Comparison of ENCODE assay signal across 8 mouse cellular contexts in genomic region chr4:132074933-132075769, GRCm38 (mm10). TPM values are rescaled to one million over a fixed set of nuclear protein-coding genes. Genes with fewer than 3 reads are reported as not detected.
DNase-seq lines count a peak whose midpoint lies in the region; ATAC-seq and TF ChIP-seq lines count a peak whose summit lies in the region.

Gene Epb41, minus strand, starts transcription at chr4:132075321.

- H3K9me3 ChIP-seq in kidney, embryonic 14.5 days (ENCODE audit: control insufficient read depth, low read length) = no peaks in the 10 kb centered on the region
- no peaks in the 10 kb centered on the region for H3K9me3 ChIP-seq in limb, embryonic 15.5 days

- H3K4me2 ChIP-seq in kidney, embryonic 14.5 days (replicated peaks; ENCODE audit: low read depth, low read length) = peak within 1 kb of the TSS; percentile 100
- peak within 1 kb of the TSS; percentile 99 for H3K4me2 ChIP-seq in limb, embryonic 15.5 days

- no peak for TF ChIP-seq POLR2A in bone marrow macrophage, adult 2 months (IDR thresholded peaks at IDR 0.05; ENCODE audit: borderline replicate concordance, low read depth, low read length)
- peak; percentile 30; the same call in 1 of the 2 replicates for TF ChIP-seq POLR2A in embryonic fibroblast, embryonic 13.5 days (IDR thresholded peaks at IDR 0.05; ENCODE audit: low read depth, low read length)

- H3K27ac ChIP-seq in bone marrow macrophage, adult 2 months (ENCODE audit: insufficient read depth, low read depth, low read length) = peak within 1 kb of the TSS; percentile 82
- peak within 1 kb of the TSS; percentile 34; the same call in 1 of the 2 replicates for H3K27ac ChIP-seq in embryonic fibroblast, embryonic 13.5 days (ENCODE audit: insufficient read depth, low read length)
- peak within 1 kb of the TSS; percentile 47; the same call in 1 of the 2 replicates for H3K27ac ChIP-seq in kidney, embryonic 14.5 days (ENCODE audit: low read depth, low read length)
- peak within 1 kb of the TSS; percentile 51 for H3K27ac ChIP-seq in limb, embryonic 15.5 days

- H3K27me3 ChIP-seq in kidney, embryonic 14.5 days (ENCODE audit: control insufficient read depth, insufficient read depth, low read length) = peaks cover 3% of the 10 kb centered on the region; the same call in 1 of the 2 replicates
- H3K27me3 ChIP-seq in limb, embryonic 15.5 days = no peaks in the 10 kb centered on the region

- H3K9ac ChIP-seq in kidney, embryonic 14.5 days (ENCODE audit: low read depth, low read length) = peak within 1 kb of the TSS; percentile 78
- H3K9ac ChIP-seq in limb, embryonic 15.5 days = peak within 1 kb of the TSS; percentile 61

- H3K4me3 ChIP-seq in bone marrow macrophage, adult 2 months (ENCODE audit: insufficient read depth, low read length) = peak within 1 kb of the TSS; percentile 93
- peak within 1 kb of the TSS; percentile 94 for H3K4me3 ChIP-seq in embryonic fibroblast, embryonic 13.5 days (ENCODE audit: insufficient read depth, low read length)
- H3K4me3 ChIP-seq in kidney, embryonic 14.5 days (ENCODE audit: low read length) = peak within 1 kb of the TSS; percentile 80
- H3K4me3 ChIP-seq in limb, embryonic 15.5 days = peak within 1 kb of the TSS; percentile 72

- no peaks in the 10 kb centered on the region for H3K36me3 ChIP-seq in kidney, embryonic 14.5 days (ENCODE audit: control insufficient read depth, insufficient read depth, low read length)
- H3K36me3 ChIP-seq in limb, embryonic 15.5 days = no peaks in the 10 kb centered on the region

- 1% methylated on average over 47 of the region's 47 CpGs for WGBS in kidney, embryonic 14.5 days
- 1% methylated on average over 47 of the region's 47 CpGs for WGBS in limb, embryonic 15.5 days

- peak; percentile 94 for ATAC-seq in kidney, embryonic 14.5 days (ENCODE audit: low FRiP score, low TSS enrichment)
- peak; percentile 90 for ATAC-seq in limb, embryonic 15.5 days (ENCODE audit: insufficient number of reproducible peaks, low FRiP score, low TSS enrichment, low read depth)

- no peak for TF ChIP-seq CTCF in bone marrow macrophage, adult 2 months (IDR thresholded peaks at IDR 0.05; ENCODE audit: low read depth, low read length)
- TF ChIP-seq CTCF in embryonic fibroblast, embryonic 13.5 days (IDR thresholded peaks at IDR 0.05; ENCODE audit: borderline replicate concordance, insufficient read depth, low read length) = no peak

- H3K4me1 ChIP-seq in bone marrow macrophage, adult 2 months (ENCODE audit: control insufficient read depth, insufficient read depth, low read length) = peaks cover 43% of the 10 kb centered on the region
- H3K4me1 ChIP-seq in embryonic fibroblast, embryonic 13.5 days (ENCODE audit: control insufficient read depth, insufficient read depth, low read length) = 0 out of 2 replicates have a peak, but pooled peaks cover 3% of the 10 kb centered on the region
- 0 out of 2 replicates have a peak, but pooled peaks cover 4% of the 10 kb centered on the region for H3K4me1 ChIP-seq in kidney, embryonic 14.5 days (ENCODE audit: control insufficient read depth, insufficient read depth, low read length)
- peaks cover 27% of the 10 kb centered on the region for H3K4me1 ChIP-seq in limb, embryonic 15.5 days

- peak; percentile 100 for DNase-seq in 416B (ENCODE audit: low read depth)
- DNase-seq in heart, adult 9 months (ENCODE audit: low spot score in 2 of 2) = peak; percentile 98
- peak; percentile 93 for DNase-seq in monocyte, adult 2 months (ENCODE audit: low read depth in 1 of 2, low spot score in 2 of 2)
- DNase-seq in spleen, postnatal 36 days (ENCODE audit: low spot score in 2 of 2) = peak; percentile 99 to 100

RNA-seq across cellular contexts. Expression of gene Epb41, which starts in this region (rescaled TPM):
- polyA plus RNA-seq in bone marrow macrophage, adult 2 months (2012; ENCODE audit: insufficient read depth, insufficient read length, missing spikeins) = 79.8 and 84.7 TPM in 2 replicates
- 21.6 and 34.0 TPM in 2 replicates for polyA plus RNA-seq in embryonic fibroblast, embryonic 13.5 days (2011; ENCODE audit: insufficient read length, low read depth, missing spikeins)
- 52.5 and 78.5 TPM in 2 replicates for polyA plus RNA-seq in kidney, embryonic 14.5 days (2014; fragmentation: Nextera tagmentation; extraction: Ambion mirVana)
- 57.3 and 59.8 TPM in 2 replicates for polyA plus RNA-seq in limb, embryonic 15.5 days (2015; fragmentation: Nextera tagmentation; extraction: Ambion mirVana)

Comparison
In these comparisons a context has a peak if more than half of its experiments do, and no peak if none do; other contexts are left out.
1. Peak in every context shown above with its lines: DNase-seq, ATAC-seq, H3K4me3 ChIP-seq and H3K27ac ChIP-seq.